15 mouse cellular contexts compared by ENCODE assay signal in the genomic region with DNA sequence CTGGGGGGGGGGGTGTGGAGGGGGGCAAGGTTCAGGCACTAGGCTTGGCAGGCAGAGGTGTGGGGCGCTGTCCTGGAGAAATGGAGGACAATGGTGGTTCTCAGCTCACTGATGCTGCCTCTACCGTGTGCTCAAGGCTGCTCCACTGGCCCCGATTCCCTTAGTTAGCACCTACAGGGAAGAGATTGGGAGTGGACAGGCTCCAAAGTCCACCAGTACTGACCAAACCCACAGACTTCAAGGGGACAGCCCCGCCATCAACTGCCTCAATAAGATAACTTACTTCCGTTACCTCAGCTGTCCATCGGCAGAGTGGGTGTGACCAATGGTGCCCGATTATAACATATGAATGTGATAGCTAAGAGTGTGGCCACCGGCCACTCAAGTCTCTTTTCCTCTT.
DNase-seq lines count a peak whose midpoint lies in the region; ATAC-seq and TF ChIP-seq lines count a peak whose summit lies in the region.
"Had no signal": no experiment of that assay in that cellular context is flagged by ENCODE, and none has a peak within 500 bp of the region (broad histone marks: within the 10 kb centered on the region; RNA-seq: fewer than 3 reads in every experiment).

No protein-coding gene starts in this region.

- WGBS in hindbrain, embryonic 15.5 days: 91% methylated on average over 8 of the region's 8 CpGs
- 87% methylated on average over 8 of the region's 8 CpGs for WGBS in hindbrain, postnatal 0 days
- 73% methylated on average over 8 of the region's 8 CpGs for WGBS in intestine, embryonic 15.5 days
- 45% methylated on average over 8 of the region's 8 CpGs for WGBS in intestine, postnatal 0 days
- WGBS in stomach, postnatal 0 days: 67% methylated on average over 8 of the region's 8 CpGs

- TF ChIP-seq EP300 in stomach, postnatal 0 days (optimal IDR thresholded peaks at IDR 0.05): no peak

- H3K9ac ChIP-seq in hindbrain, embryonic 15.5 days: no peak overlapping the region
- H3K9ac ChIP-seq in hindbrain, postnatal 0 days (replicated peaks; ENCODE audit: low read length): no peak overlapping the region
- no peak overlapping the region for H3K9ac ChIP-seq in intestine, embryonic 15.5 days
- H3K9ac ChIP-seq in intestine, postnatal 0 days (ENCODE audit: low read depth, low read length): no peak overlapping the region
- H3K9ac ChIP-seq in stomach, postnatal 0 days (ENCODE audit: low read length): no peak overlapping the region
- H3K9ac ChIP-seq: forebrain, postnatal 0 days; heart, embryonic 12.5 days had no signal

- 0 out of 2 replicates have a peak overlapping the region, but pooled peaks have one; percentile 63 for H3K27ac ChIP-seq in hindbrain, embryonic 15.5 days (replicated peaks)
- H3K27ac ChIP-seq in hindbrain, postnatal 0 days: no peak overlapping the region
- H3K27ac ChIP-seq in intestine, embryonic 15.5 days: no peak overlapping the region
- H3K27ac ChIP-seq in intestine, postnatal 0 days (ENCODE audit: low read depth, low read length): no peak overlapping the region
- H3K27ac ChIP-seq in stomach, postnatal 0 days (replicated peaks): no peak overlapping the region
- H3K27ac ChIP-seq: embryonic facial prominence, embryonic 10.5 days; forebrain, embryonic 13.5 days; hindbrain, embryonic 10.5 days had no signal

- no peak for TF ChIP-seq CTCF in hindbrain, postnatal 0 days (IDR thresholded peaks at IDR 0.05; ENCODE audit: low read depth)
- TF ChIP-seq CTCF in intestine, postnatal 0 days (IDR thresholded peaks at IDR 0.05; ENCODE audit: low read depth): no peak
- no peak for TF ChIP-seq CTCF in stomach, postnatal 0 days (IDR thresholded peaks at IDR 0.05; ENCODE audit: low read depth)

- peaks cover 17% of the 10 kb centered on the region for H3K4me1 ChIP-seq in hindbrain, embryonic 15.5 days (replicated peaks)
- 0 out of 2 replicates have a peak, but pooled peaks cover 6% of the 10 kb centered on the region for H3K4me1 ChIP-seq in hindbrain, postnatal 0 days (ENCODE audit: insufficient read depth, low read length)
- H3K4me1 ChIP-seq in intestine, embryonic 15.5 days (replicated peaks): 0 out of 2 replicates have a peak, but pooled peaks cover 15% of the 10 kb centered on the region
- 0 out of 2 replicates have a peak, but pooled peaks cover 5% of the 10 kb centered on the region for H3K4me1 ChIP-seq in intestine, postnatal 0 days (replicated peaks; ENCODE audit: control insufficient read depth, insufficient read depth, low read length)
- no peaks in the 10 kb centered on the region for H3K4me1 ChIP-seq in stomach, postnatal 0 days (replicated peaks; ENCODE audit: control insufficient read depth, insufficient read depth)

- H3K36me3 ChIP-seq in hindbrain, embryonic 15.5 days: peaks cover 10% of the 10 kb centered on the region; the same call in 1 of the 2 replicates
- H3K36me3 ChIP-seq in hindbrain, postnatal 0 days (ENCODE audit: insufficient read depth, low read length): peaks cover 14% of the 10 kb centered on the region; the same call in 1 of the 2 replicates
- 0 out of 2 replicates have a peak, but pooled peaks cover 3% of the 10 kb centered on the region for H3K36me3 ChIP-seq in intestine, embryonic 15.5 days
- peaks cover 11% of the 10 kb centered on the region; the same call in 1 of the 2 replicates for H3K36me3 ChIP-seq in intestine, postnatal 0 days (ENCODE audit: control insufficient read depth, insufficient read depth)
- 0 out of 2 replicates have a peak, but pooled peaks cover under 1% of the 10 kb centered on the region for H3K36me3 ChIP-seq in stomach, postnatal 0 days (ENCODE audit: control insufficient read depth, insufficient read depth, low read length)

- no peak for ATAC-seq in hindbrain, embryonic 15.5 days (ENCODE audit: low FRiP score, low read depth)
- ATAC-seq in hindbrain, postnatal 0 days: no peak
- ATAC-seq in intestine, embryonic 15.5 days: peak; percentile 71
- peak; percentile 77 for ATAC-seq in intestine, postnatal 0 days
- ATAC-seq in stomach, postnatal 0 days (ENCODE audit: low FRiP score, low TSS enrichment): peak; percentile 65; the same call in 1 of the 2 replicates
- ATAC-seq: activated CD4-positive, CD25-positive, alpha-beta regulatory T cell, adult 4 months; forebrain, embryonic 13.5 days; forebrain, postnatal 0 days; Patski had no signal

- H3K4me3 ChIP-seq in hindbrain, embryonic 15.5 days: no peak overlapping the region
- H3K4me3 ChIP-seq in hindbrain, postnatal 0 days (ENCODE audit: low read length): no peak overlapping the region
- no peak overlapping the region for H3K4me3 ChIP-seq in intestine, embryonic 15.5 days (replicated peaks)
- H3K4me3 ChIP-seq in intestine, postnatal 0 days (ENCODE audit: low read depth, low read length): no peak overlapping the region
- no peak overlapping the region for H3K4me3 ChIP-seq in stomach, postnatal 0 days (ENCODE audit: low read depth, low read length)
- H3K4me3 ChIP-seq: embryonic facial prominence, embryonic 10.5 days; forebrain, embryonic 13.5 days; heart, embryonic 12.5 days; hindbrain, embryonic 10.5 days had no signal

- no peak overlapping the region for H3K4me2 ChIP-seq in hindbrain, embryonic 15.5 days
- H3K4me2 ChIP-seq in hindbrain, postnatal 0 days (ENCODE audit: low read depth, low read length): no peak overlapping the region
- H3K4me2 ChIP-seq in intestine, embryonic 15.5 days (replicated peaks): no peak overlapping the region
- no peak overlapping the region for H3K4me2 ChIP-seq in intestine, postnatal 0 days (replicated peaks; ENCODE audit: low read depth)
- H3K4me2 ChIP-seq in stomach, postnatal 0 days (replicated peaks; ENCODE audit: low read depth): no peak overlapping the region
- H3K4me2 ChIP-seq: forebrain, embryonic 13.5 days; heart, embryonic 12.5 days had no signal

- no peaks in the 10 kb centered on the region for H3K27me3 ChIP-seq in hindbrain, embryonic 15.5 days
- no peaks in the 10 kb centered on the region for H3K27me3 ChIP-seq in hindbrain, postnatal 0 days (ENCODE audit: insufficient read depth, low read length)
- no peaks in the 10 kb centered on the region for H3K27me3 ChIP-seq in intestine, embryonic 15.5 days (replicated peaks)
- H3K27me3 ChIP-seq in intestine, postnatal 0 days (replicated peaks; ENCODE audit: control insufficient read depth, insufficient read depth, low read length): no peaks in the 10 kb centered on the region
- no peaks in the 10 kb centered on the region for H3K27me3 ChIP-seq in stomach, postnatal 0 days (ENCODE audit: control insufficient read depth, insufficient read depth, low read length)
- H3K27me3 ChIP-seq: forebrain, embryonic 13.5 days; heart, embryonic 12.5 days; Patski had no signal

- no peaks in the 10 kb centered on the region for H3K9me3 ChIP-seq in hindbrain, embryonic 15.5 days
- no peaks in the 10 kb centered on the region for H3K9me3 ChIP-seq in hindbrain, postnatal 0 days (ENCODE audit: low read length)
- no peaks in the 10 kb centered on the region for H3K9me3 ChIP-seq in intestine, embryonic 15.5 days
- no peaks in the 10 kb centered on the region for H3K9me3 ChIP-seq in intestine, postnatal 0 days (ENCODE audit: control insufficient read depth)
- H3K9me3 ChIP-seq in stomach, postnatal 0 days (ENCODE audit: control insufficient read depth, low read length): no peaks in the 10 kb centered on the region
- H3K9me3 ChIP-seq: embryonic facial prominence, embryonic 10.5 days; forebrain, embryonic 13.5 days; heart, embryonic 12.5 days; hindbrain, embryonic 10.5 days had no signal

- no peak for DNase-seq in hindbrain, postnatal 0 days (ENCODE audit: low spot score)
- peak; percentile 56 for DNase-seq in stomach, postnatal 0 days (ENCODE audit: low spot score)
- DNase-seq in heart, adult 11 months: no peak
- DNase-seq: adrenal gland, postnatal 14 days; cerebellum, adult 11-12 months; forebrain, postnatal 0 days had no signal

Comparison
In these comparisons a context has a peak if more than half of its experiments do, and no peak if none do; other contexts are left out.
1. ATAC-seq: peak in intestine, embryonic 15.5 days (single experiment), intestine, postnatal 0 days (single experiment) and stomach, postnatal 0 days (single experiment); none in hindbrain, embryonic 15.5 days (single experiment) and hindbrain, postnatal 0 days (single experiment).